Mouse (Mus musculus) midbrain, embryonic 15.5 days (tissue): ENCODE measurements around the gene Rgs3. TPM values are rescaled to one million over a fixed set of nuclear protein-coding genes. Genes with fewer than 3 reads are reported as not detected.

Experiments used
- ATAC-seq: fragments of 200-750 bp; cut with Nextera tagmentation; replicated peaks from 2 replicates; pipeline ENCODE4 v1.8.0; 2017; ENCODE audit warnings: moderate TSS enrichment
- H3K27ac ChIP-seq: fragments of 300-500 bp; sonication (generic); 2 replicates; pipeline ENCODE4 v1.5.1; 2015; ENCODE audit warnings: mild to moderate bottlenecking, inconsistent platforms
- H3K27me3 ChIP-seq: fragments of 300-500 bp; sonication (generic); replicated peaks from 2 replicates; pipeline ENCODE4 v1.6.1; 2015; ENCODE audit warnings: inconsistent platforms
- H3K36me3 ChIP-seq: fragments of 300-500 bp; sonication (generic); replicated peaks from 2 replicates; pipeline ENCODE4 v1.6.1; 2015; ENCODE audit warnings: inconsistent platforms
- H3K4me1 ChIP-seq: fragments of 300-500 bp; sonication (generic); 2 replicates; pipeline ENCODE4 v1.6.1; 2015; ENCODE audit warnings: inconsistent platforms
- H3K4me2 ChIP-seq: fragments of 300-500 bp; sonication (generic); 2 replicates; pipeline ENCODE4 v1.6.1; 2015; ENCODE audit warnings: inconsistent platforms, mild to moderate bottlenecking, moderate library complexity
- H3K4me3 ChIP-seq: fragments of 300-500 bp; sonication (generic); 2 replicates; pipeline ENCODE4 v1.5.1; 2015; ENCODE audit warnings: mild to moderate bottlenecking, inconsistent platforms
- H3K9ac ChIP-seq: fragments of 300-500 bp; sonication (generic); 2 replicates; pipeline ENCODE4 v1.6.1; 2015; ENCODE audit warnings: mild to moderate bottlenecking, inconsistent platforms
- H3K9me3 ChIP-seq: fragments of 300-500 bp; sonication (generic); 2 replicates; pipeline ENCODE4 v1.6.1; 2016; ENCODE audit warnings: inconsistent platforms
- WGBS: fragments of 180-500 bp; shearing (Covaris S2); methylation state at CpG from one replicate; pipeline ENCODE4 v1.1.7; 2015; ENCODE audit warnings: mixed read lengths; 5-methylcytosine and 5-hydroxymethylcytosine counted together
- polyA plus RNA-seq: library from polyadenylated mRNA; unstranded; fragments of >200 nt; fragmentation: Nextera tagmentation; extraction: Ambion mirVana; gene quantifications from 2 replicates; pipeline ENCODE4 v1.2.1, GENCODE M21; 2015

Gene Rgs3
- polyA plus RNA-seq, 1 experiment from 2014 or later, result 80.1 TPM

DNA sequence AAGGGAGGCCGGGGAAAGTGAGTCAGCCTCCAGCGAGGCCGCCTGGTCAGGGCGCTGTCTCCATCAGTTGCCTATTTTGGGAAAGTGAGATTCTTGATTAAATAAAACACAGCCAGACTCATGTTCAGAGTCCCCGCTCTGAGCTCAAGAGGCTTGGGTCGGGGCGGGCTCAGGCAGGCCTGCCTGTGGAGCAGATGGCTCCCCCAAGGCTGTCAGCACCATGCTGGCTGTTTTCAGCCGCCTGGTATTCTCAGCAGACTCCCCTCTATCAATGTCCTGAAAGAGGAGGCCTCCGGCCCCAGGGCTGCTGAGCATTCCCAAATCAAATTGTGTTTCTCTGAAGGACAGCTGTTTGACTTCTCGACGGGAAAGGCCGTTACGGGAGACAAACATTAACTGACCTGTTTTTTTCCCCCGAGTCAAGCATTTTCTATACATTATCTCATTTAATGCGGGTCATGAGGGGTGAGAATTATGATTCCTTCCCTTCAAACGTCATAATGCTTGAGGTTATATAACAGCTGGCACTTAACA, 50.6 kb downstream of the Rgs3 start:
- Histone ChIP-seq H3K9ac (no peak overlapping the region), H3K36me3 (no peaks in the 10 kb centered on the region), H3K27ac (no peak overlapping the region), H3K9me3 (no peaks in the 10 kb centered on the region), H3K27me3 (no peaks in the 10 kb centered on the region), H3K4me2 (no peak overlapping the region), H3K4me3 (no peak overlapping the region), H3K4me1 (peaks cover 44% of the 10 kb centered on the region)
- 46% methylated on average over 16 of the region's 16 CpGs for WGBS
- ATAC-seq, result no peak

DNA sequence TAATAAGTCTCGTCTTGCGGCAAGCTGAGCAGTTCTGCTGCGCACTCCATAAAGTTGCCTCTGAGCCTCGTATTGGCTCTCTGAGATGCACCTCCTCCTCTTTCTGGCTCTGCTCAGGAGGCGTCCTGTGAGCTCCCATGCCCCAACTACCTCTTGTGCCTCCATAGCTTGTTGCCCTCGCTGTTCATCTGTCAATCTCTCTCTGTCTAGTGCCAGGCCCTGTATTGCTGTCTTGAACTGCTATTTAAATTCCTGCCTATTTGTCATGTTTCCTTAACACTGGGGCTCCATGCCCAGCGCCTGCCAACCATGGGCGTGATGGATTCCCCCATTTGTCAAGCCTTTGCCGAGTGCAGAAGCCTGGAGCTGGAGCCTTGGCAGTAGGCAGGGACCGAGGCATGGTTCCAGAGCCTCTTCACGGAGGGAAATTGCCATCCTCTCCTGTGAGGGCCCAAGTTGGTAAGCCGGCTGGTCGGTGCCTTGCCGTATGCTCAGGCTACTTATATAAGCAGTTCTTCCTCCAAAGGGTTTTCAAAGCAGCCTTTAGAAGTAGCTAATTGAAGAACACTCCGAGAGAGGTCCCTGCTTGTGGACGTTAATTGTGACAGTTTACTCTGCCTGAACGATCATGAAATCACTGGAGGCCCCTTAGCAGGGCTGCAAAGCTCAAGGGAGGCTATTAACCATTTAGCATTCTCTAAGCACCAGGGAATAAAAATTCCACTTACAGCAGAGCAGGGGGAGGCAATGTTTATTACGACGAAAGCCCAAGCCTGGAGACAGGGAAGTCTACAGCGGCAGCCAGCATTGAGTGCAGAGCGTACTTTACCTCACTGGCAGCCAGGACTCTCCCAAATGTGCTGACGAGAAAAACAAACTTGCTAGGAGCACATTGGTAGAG, 53.2 kb downstream of the Rgs3 start:
- no peaks in the 10 kb centered on the region for H3K27me3 ChIP-seq
- no peak overlapping the region for H3K4me2 ChIP-seq
- ATAC-seq, result peak; percentile 77
- H3K4me3 ChIP-seq, result no peak overlapping the region
- peaks cover 25% of the 10 kb centered on the region for H3K4me1 ChIP-seq
- H3K36me3 ChIP-seq, result no peaks in the 10 kb centered on the region
- H3K9ac ChIP-seq, result no peak overlapping the region
- H3K27ac ChIP-seq, result peak overlapping the region; percentile 55
- WGBS, result 33% methylated on average over 22 of the region's 22 CpGs
- H3K9me3 ChIP-seq, result no peaks in the 10 kb centered on the region

DNA sequence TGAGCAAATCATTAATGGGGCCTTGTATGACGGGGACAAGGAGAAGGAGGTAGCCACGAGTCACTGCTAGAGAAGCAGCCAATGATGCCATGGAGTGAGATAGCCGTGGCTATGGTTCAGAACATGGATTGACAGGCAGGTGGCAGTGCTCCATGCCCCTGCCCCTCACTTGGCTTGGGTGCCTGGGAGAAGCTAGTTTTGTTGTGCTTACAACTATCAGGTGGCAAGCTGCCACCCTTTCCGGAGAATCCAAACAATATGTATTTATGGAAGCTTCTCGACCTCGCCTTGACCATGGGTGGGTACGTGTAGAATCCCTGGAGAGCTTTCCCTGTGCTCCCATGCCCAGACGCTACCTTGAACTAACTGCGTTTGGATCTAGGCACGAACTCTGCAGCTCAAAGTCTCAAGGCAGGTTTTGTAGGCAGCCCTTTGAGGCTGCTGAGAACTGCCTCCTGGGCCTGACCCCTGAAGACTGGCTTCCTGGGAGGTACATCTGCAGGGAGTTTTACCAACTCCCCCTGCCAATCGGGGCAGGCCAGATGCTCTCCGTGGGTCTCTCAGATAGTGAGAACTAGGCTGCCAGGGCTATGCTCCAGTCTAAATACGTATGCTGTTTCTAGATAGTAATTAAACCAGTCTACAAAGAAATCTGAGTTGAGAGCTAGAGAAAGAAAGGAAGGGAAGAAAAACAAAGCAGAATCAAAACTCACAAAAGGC, 54.2 kb downstream of the Rgs3 start:
- Histone ChIP-seq H3K9me3 (no peaks in the 10 kb centered on the region), H3K4me2 (no peak overlapping the region), H3K27me3 (no peaks in the 10 kb centered on the region), H3K27ac (peak overlapping the region; percentile 55), H3K4me1 (peaks cover 24% of the 10 kb centered on the region), H3K4me3 (no peak overlapping the region), H3K9ac (no peak overlapping the region), H3K36me3 (no peaks in the 10 kb centered on the region)
- ATAC-seq, result 0 out of 2 replicates have a peak, but pooled peaks have one; percentile 13
- 62% methylated on average over 13 of the region's 13 CpGs for WGBS

DNA sequence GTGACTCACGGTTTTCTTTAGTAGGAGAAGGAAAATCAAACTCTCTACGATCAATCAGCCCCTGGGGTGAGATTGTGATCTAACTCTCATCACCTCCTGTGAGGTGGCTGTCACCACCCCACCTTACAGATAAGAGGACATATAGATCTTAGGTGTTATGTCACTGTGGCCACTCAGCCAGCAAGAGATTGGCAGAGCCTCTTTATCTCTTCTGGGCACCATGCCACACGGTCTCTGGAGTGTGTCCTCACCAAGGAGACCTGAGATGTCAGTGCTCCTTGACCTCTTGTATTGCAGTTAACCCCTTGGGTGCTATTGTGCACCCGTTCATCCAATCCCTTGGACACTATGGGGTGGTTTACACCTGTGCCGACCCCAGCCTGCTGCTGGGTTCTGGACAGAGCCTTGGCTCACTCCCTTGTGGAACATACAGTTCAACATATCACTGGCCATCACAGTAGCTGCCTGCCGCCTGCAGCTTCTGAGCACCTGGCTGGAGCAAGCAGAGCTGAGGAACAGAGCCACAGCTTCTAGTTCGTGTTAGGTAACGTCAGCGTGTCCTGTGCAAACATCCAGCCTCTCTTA, 58.3 kb downstream of the Rgs3 start:
- 76% methylated on average over 9 of the region's 9 CpGs for WGBS
- Histone ChIP-seq H3K9me3 (no peaks in the 10 kb centered on the region), H3K27ac (no peak overlapping the region)

DNA sequence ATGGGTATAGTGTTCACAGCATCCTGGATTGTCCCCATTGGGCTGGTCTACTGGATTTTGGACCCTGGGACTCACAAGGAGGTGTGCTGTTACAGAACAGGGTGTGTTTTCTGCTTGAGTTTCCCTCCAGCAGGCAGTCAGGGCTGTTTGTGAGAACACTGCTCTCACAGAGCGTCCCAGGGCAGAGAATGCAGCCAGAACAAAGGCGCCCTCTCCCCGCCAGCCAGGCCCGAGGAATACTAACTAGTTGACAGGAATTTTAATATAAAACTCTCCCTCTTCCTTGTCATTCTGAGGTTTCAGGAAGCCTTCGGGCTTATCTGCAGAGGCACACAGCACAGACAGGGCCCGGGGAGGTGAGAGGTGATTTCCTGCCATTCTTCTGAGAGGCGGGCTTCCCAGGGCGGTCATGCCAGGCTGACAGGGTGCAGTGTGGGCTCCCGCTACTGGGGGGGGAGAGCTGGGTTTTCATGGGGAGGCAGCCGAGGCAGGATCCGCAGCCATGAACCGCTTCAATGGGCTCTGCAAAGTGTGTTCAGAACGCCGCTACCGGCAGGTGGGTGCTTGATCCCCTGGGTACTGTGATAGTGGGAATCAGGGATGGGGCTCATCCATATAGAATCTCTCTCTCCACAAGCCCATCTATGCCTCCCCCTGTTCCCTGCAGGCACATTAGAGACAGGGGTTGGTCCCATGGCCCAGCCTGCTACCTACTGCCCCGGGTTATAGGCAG, 59.8 kb downstream of the Rgs3 start:
- Histone ChIP-seq H3K4me1 (peaks cover 18% of the 10 kb centered on the region), H3K27me3 (no peaks in the 10 kb centered on the region), H3K4me3 (peak overlapping the region; percentile 15), H3K4me2 (peak overlapping the region; percentile 33), H3K9me3 (no peaks in the 10 kb centered on the region), H3K9ac (peak overlapping the region; percentile 6; the same call in 1 of the 2 replicates), H3K27ac (peak overlapping the region; percentile 69), H3K36me3 (no peaks in the 10 kb centered on the region)
- ATAC-seq, result peak; percentile 72
- WGBS, result 9% methylated on average over 16 of the region's 16 CpGs

More for the DNA sequence above, 58.3 kb downstream of the Rgs3 start:
- no peaks in the 10 kb centered on the region for H3K27me3 ChIP-seq
- no peak for ATAC-seq
- no peaks in the 10 kb centered on the region for H3K36me3 ChIP-seq
- H3K4me1 ChIP-seq, result peaks cover 29% of the 10 kb centered on the region
- no peak overlapping the region for H3K9ac ChIP-seq
- H3K4me3 ChIP-seq, result no peak overlapping the region
- H3K4me2 ChIP-seq, result no peak overlapping the region

DNA sequence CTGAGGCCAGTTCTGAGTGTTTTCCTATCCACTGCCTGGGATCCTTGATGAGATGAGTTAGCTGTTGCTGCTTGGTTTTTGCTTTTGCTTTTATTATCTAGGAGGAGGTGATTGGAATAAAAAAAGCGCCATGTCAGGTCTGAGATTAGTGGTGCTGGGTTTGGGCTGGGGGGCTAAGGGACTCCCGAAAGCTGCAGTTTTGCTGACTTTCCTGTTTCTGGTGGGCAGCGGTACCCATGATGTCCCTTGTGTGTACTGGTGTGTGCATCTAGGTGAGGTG, 60.3 kb downstream of the Rgs3 start:
- peak overlapping the region; percentile 15 for H3K4me3 ChIP-seq
- peak overlapping the region; percentile 6; the same call in 1 of the 2 replicates for H3K9ac ChIP-seq
- H3K27ac ChIP-seq, result peak overlapping the region; percentile 69
- H3K36me3 ChIP-seq, result no peaks in the 10 kb centered on the region
- peaks cover 23% of the 10 kb centered on the region for H3K4me1 ChIP-seq
- 80% methylated on average over 3 of the region's 3 CpGs for WGBS
- H3K9me3 ChIP-seq, result no peaks in the 10 kb centered on the region
- no peaks in the 10 kb centered on the region for H3K27me3 ChIP-seq
- H3K4me2 ChIP-seq, result peak overlapping the region; percentile 33
- no peak for ATAC-seq

DNA sequence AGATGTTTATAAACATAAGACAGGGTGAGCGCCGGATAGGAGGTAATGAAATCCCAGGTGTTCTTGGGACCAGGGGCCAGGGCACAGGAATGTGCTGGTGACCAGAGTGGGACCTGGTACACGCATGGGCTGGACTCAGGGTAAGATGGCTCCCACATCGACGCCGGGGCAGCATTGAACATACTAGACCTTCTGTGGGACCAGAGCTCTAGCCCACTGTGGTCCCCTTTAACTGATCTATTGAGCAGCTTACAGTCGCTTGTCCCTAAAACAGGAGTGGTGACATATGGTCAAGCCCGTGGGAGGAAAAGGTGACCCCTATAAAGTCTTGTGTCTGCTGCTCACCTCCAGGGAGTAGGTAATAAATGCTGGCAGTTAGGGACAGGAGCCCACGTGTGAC, 61.5 kb downstream of the Rgs3 start:
- peaks cover 28% of the 10 kb centered on the region for H3K4me1 ChIP-seq
- WGBS, result 89% methylated on average over 9 of the region's 9 CpGs
- 0 out of 2 replicates have a peak overlapping the region, but pooled peaks have one; percentile 13 for H3K27ac ChIP-seq
- no peak overlapping the region for H3K4me3 ChIP-seq
- H3K4me2 ChIP-seq, result no peak overlapping the region
- ATAC-seq, result no peak
- H3K27me3 ChIP-seq, result no peaks in the 10 kb centered on the region
- no peaks in the 10 kb centered on the region for H3K36me3 ChIP-seq
- no peaks in the 10 kb centered on the region for H3K9me3 ChIP-seq
- no peak overlapping the region for H3K9ac ChIP-seq

DNA sequence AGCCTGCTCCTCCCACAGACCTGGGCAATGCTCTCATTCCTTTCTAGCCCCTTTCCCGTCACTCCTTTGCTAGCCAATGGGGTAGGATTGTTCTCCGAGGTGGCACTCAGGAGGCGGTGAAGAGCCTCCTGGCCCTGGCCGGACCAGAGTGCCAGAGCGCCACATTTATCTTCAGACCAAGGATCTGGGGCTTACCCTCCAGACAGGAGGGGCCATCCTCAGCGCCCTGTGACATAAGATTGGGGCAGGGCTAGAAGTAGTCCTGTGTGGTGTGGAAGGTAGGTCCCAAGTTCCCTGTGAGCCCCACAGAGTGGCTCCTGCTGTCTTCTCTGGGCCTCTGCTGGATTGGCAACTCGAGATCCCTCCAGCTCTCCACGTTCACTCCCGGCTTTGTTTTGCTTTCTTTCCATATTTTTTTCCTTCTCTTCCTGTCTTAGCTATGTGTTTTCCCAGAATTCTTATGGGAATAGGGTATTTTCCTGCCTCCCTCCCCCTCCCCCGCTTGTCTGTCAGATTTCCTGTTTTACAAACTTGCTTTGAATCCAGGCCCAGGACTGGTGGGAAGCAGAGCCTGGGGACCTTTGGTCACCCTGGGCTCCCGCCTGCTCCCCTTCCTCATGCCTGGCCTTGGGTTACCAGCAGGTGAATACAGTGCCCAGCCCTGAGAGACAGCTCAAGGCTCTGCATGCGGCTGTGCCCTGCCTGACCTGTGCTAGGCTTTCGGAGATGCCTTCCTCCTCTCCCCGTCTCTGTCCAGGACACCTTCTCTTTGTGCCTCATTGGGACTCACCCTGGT, 62.4 kb downstream of the Rgs3 start:
- Histone ChIP-seq H3K9ac (no peak overlapping the region), H3K4me1 (peaks cover 34% of the 10 kb centered on the region), H3K4me3 (no peak overlapping the region), H3K27me3 (no peaks in the 10 kb centered on the region), H3K36me3 (no peaks in the 10 kb centered on the region), H3K27ac (peak overlapping the region; percentile 36), H3K4me2 (no peak overlapping the region), H3K9me3 (no peaks in the 10 kb centered on the region)
- WGBS, result 76% methylated on average over 14 of the region's 14 CpGs
- ATAC-seq, result no peak

DNA sequence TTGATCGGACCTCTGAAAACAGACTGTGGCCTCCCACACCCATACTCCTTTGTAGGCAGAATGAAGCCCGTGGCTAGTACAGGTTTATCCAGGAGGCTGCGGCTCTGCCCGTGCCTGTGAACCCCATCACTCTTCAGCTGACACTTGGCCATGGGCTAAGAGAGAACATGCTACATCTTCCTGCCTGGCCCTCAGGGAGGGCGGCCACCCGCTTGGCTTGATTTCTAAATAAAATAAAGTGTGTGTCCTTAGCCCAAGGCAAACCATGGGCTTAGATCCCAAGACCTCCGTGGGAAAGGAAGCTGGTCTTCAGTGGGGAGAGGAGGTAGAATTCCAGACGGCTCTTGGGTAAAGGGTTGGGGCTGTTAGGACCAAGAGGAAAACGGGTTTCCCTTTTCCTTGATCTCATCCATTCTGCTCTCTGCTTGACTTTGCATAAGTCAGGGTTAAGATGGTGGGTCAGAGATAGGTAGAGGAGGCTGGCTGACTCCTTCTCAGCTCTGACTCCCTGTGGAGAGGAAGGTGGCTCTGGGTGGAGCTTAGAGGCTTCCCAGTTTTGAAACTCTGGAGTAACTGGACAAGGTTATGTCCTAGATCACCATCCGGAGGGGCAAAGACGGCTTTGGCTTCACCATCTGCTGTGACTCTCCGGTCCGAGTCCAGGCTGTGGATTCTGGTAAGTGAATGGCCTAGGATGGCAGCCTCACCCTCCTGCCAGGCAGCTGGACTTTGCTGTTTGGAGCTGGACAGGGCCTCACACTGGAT, 63.8 kb downstream of the Rgs3 start:
- 85% methylated on average over 13 of the region's 13 CpGs for WGBS
- peaks cover 34% of the 10 kb centered on the region for H3K4me1 ChIP-seq
- H3K4me2 ChIP-seq, result no peak overlapping the region
- H3K27ac ChIP-seq, result no peak overlapping the region
- H3K9ac ChIP-seq, result no peak overlapping the region
- H3K36me3 ChIP-seq, result no peaks in the 10 kb centered on the region
- H3K9me3 ChIP-seq, result no peaks in the 10 kb centered on the region
- H3K27me3 ChIP-seq, result no peaks in the 10 kb centered on the region
- H3K4me3 ChIP-seq, result no peak overlapping the region
- ATAC-seq, result no peak

DNA sequence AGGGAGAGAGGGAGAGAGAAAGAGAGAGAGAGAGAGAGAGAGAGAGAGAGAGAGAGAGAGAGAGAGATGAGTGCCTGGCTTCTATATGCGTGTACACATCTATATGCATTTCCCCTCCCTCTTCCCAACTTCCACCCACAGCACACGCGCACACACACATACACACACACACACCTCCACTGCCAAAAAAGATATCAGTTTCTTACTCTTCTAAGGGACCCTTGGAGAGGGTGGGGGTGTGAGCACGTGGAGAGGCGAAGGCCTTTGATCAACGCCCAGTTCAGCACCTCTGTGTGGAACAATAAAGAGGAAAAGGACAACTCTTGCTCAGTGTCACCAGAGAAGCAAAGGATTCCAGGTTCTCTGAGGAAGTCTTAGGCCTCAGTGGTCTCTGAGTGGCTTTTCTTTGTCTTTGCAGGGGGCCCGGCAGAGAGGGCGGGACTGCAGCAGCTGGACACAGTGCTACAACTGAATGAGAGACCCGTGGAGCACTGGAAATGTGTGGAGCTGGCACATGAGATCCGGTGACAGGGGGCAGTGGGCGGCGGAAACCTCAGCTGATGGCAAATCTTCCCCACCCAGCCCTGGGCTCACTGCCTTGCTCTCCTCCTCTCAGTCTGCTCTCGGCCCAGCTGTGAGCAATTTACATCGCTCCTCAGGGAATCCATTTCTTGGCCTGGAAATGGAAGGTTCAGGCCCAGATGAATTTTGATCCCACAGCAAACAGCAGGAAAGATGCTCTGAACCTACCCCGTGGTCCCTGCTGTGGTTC, 65.2 kb downstream of the Rgs3 start:
- no peaks in the 10 kb centered on the region for H3K36me3 ChIP-seq
- no peak overlapping the region for H3K9ac ChIP-seq
- H3K4me1 ChIP-seq, result peaks cover 20% of the 10 kb centered on the region
- peak overlapping the region; percentile 56 for H3K27ac ChIP-seq
- peak; percentile 26; the same call in 1 of the 2 replicates for ATAC-seq
- WGBS, result 29% methylated on average over 15 of the region's 15 CpGs
- H3K4me2 ChIP-seq, result no peak overlapping the region
- H3K9me3 ChIP-seq, result no peaks in the 10 kb centered on the region
- H3K4me3 ChIP-seq, result no peak overlapping the region
- H3K27me3 ChIP-seq, result no peaks in the 10 kb centered on the region
